Mouse (Mus musculus): ENCODE results near the gene Synpo2l.

DNA sequence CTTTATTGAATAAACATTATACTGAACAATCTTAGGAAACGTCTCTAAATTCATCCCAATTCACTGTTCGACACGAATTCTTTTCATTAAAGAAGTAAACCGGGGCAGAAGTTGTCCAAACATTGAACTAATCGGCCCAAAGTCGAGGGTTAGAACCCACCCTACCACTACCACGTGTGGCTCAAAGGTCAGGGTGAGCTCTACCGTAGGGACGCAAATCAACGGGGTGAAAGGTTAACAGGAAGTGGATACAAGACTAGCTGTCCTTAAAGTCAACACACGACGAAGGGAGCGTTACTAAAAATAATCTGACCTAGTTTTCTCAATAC lies 5.5 kb upstream of the Synpo2l start:
- TF ChIP-seq MAFK (IDR thresholded peaks at IDR 0.05; ENCODE audit: insufficient read depth, low read depth, low read length), result no peak
- no peak for TF ChIP-seq ZC3H11A (IDR thresholded peaks at IDR 0.05; ENCODE audit: borderline replicate concordance, low read depth, low read length)
- no peak for TF ChIP-seq ZNF384 (IDR thresholded peaks at IDR 0.05; ENCODE audit: low read depth, low read length)
